Mouse (Mus musculus): ENCODE measurements around the gene Gucd1. TPM values are rescaled to one million over a fixed set of nuclear protein-coding genes. Genes with fewer than 3 reads are reported as not detected.

The Gucd1 gene
- total and polyA plus RNA-seq, 2 experiments from 2014 or later = 16.0 to 44.9 TPM

GRCm38 (mm10) chr10:75521643-75522042, 3.9 kb upstream of the Gucd1 start:
- H3K4me3 ChIP-seq (ENCODE audit: low read depth, low read length) = no peak overlapping the region
- DNase-seq = no peak
- no peak for TF ChIP-seq CTCF (IDR thresholded peaks at IDR 0.05; ENCODE audit: low read depth)
- no peaks in the 10 kb centered on the region for H3K9me3 ChIP-seq (ENCODE audit: low read length)
- no peak for ATAC-seq
- H3K27ac ChIP-seq (ENCODE audit: low read depth, low read length) = no peak overlapping the region
- H3K4me1 ChIP-seq (ENCODE audit: insufficient read depth) = peaks cover 8% of the 10 kb centered on the region; the same call in 1 of the 2 replicates
- peaks cover 34% of the 10 kb centered on the region for H3K36me3 ChIP-seq (ENCODE audit: insufficient read depth)
- H3K4me2 ChIP-seq (ENCODE audit: low read depth) = no peak overlapping the region
- WGBS = 88% methylated on average over 4 of the region's 4 CpGs
- no peaks in the 10 kb centered on the region for H3K27me3 ChIP-seq (ENCODE audit: insufficient read depth, low read length)
- no peak overlapping the region for H3K9ac ChIP-seq

DNA sequence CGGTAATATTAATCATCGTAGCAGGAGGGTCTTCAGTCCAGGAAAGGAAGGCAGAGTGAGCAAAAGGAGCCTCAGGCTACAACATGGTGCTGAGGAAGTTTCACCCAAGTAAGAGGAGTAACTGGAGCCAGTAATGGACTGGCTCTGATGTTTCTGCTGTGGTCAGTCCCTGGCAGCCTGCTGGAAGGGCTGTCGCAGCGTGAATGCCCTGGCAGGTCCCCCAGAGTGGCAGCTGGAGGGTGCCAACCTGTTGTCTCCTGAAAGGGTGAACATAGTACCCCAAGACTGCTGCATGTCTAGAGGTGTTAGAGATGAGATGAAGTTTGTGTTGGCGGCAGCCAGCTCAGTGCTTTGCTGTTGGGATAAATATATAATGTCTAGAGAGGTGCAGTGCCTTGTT, 2.8 kb upstream of the Gucd1 start:
- Histone ChIP-seq H3K36me3 (ENCODE audit: insufficient read depth) (peaks cover 29% of the 10 kb centered on the region), H3K27ac (ENCODE audit: low read depth, low read length) (no peak overlapping the region), H3K4me3 (ENCODE audit: low read depth, low read length) (no peak overlapping the region), H3K4me1 (ENCODE audit: insufficient read depth) (peaks cover 18% of the 10 kb centered on the region), H3K9ac (no peak overlapping the region), H3K27me3 (ENCODE audit: insufficient read depth, low read length) (no peaks in the 10 kb centered on the region), H3K9me3 (ENCODE audit: low read length) (no peaks in the 10 kb centered on the region), H3K4me2 (ENCODE audit: low read depth) (no peak overlapping the region)
- TF ChIP-seq CTCF (IDR thresholded peaks at IDR 0.05; ENCODE audit: low read depth) = no peak
- ATAC-seq (no peak), DNase-seq (no peak)
- 92% methylated on average over 5 of the region's 5 CpGs for WGBS

DNA sequence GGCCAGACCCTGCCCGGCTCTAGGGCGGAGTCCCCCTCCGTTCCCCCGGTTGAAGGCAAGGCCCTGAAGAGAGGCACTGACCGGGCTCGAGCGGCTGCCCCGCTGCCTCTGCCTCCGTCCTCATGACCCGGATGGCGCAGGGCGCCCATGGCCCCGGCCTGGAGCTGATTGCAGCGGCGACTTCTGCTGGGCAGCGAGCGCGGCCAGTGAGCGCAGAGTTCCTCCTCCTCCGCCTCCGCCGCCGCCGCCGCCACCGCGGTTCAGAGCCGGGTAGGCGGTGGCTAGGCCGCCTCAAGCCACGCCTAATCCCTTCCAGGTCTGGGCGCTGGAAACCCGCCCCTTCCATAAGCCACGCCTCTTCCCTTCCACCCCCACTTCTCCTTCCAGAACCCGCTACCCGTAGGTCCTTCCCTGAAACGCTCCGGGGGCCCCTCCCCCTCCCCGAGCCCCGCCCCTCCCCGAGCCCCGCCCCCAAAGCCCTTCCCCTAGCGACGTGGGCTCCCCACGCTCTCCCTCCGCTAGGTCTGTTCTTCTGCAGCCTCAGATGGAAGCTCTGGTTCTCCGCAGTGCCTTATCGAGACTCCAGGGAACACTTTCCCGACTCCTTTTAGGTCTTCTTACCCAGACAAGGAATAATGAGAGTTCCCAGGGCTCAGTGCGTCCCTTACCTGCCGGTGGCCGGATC, 557 bp downstream of the Gucd1 start, which contains the start of gene Snrpd3:
Gene Snrpd3 (plus strand): TSS at position 479 of the 685 bp plus-strand sequence.
- TF ChIP-seq CTCF (IDR thresholded peaks at IDR 0.05; ENCODE audit: low read depth) = peak; percentile 15; the same call in 1 of the 2 replicates
- Histone ChIP-seq H3K9me3 (ENCODE audit: low read length) (no peaks in the 10 kb centered on the region), H3K4me3 (ENCODE audit: low read depth, low read length) (peak within 1 kb of the TSS; percentile 72), H3K4me1 (ENCODE audit: insufficient read depth) (peaks cover 18% of the 10 kb centered on the region), H3K27me3 (ENCODE audit: insufficient read depth, low read length) (no peaks in the 10 kb centered on the region), H3K36me3 (ENCODE audit: insufficient read depth) (peaks cover 19% of the 10 kb centered on the region; the same call in 1 of the 2 replicates), H3K9ac (peak within 1 kb of the TSS; percentile 93), H3K27ac (ENCODE audit: low read depth, low read length) (peak within 1 kb of the TSS; percentile 95), H3K4me2 (ENCODE audit: low read depth) (peak within 1 kb of the TSS; percentile 85)
- peak; percentile 91 for ATAC-seq
- DNase-seq = peak; percentile 93
- 2% methylated on average over 43 of the region's 52 CpGs for WGBS

GRCm38 (mm10) chr10:75516724-75517072, 1.1 kb downstream of the Gucd1 start:
- Histone ChIP-seq H3K4me1 (ENCODE audit: insufficient read depth) (peaks cover 18% of the 10 kb centered on the region), H3K4me3 (ENCODE audit: low read depth, low read length) (peak overlapping the region; percentile 72), H3K27ac (ENCODE audit: low read depth, low read length) (peak overlapping the region; percentile 95), H3K9ac (peak overlapping the region; percentile 93), H3K36me3 (ENCODE audit: insufficient read depth) (peaks cover 19% of the 10 kb centered on the region), H3K9me3 (ENCODE audit: low read length) (no peaks in the 10 kb centered on the region), H3K4me2 (ENCODE audit: low read depth) (peak overlapping the region; percentile 85), H3K27me3 (ENCODE audit: insufficient read depth, low read length) (no peaks in the 10 kb centered on the region)
- 1% methylated on average over 12 of the region's 12 CpGs for WGBS
- TF ChIP-seq CTCF (IDR thresholded peaks at IDR 0.05; ENCODE audit: low read depth) = no peak
- DNase-seq (no peak), ATAC-seq (no peak)

- H3K27ac ChIP-seq (ENCODE audit: low read depth, low read length) = peak overlapping the region; percentile 95
- peak overlapping the region; percentile 72 for H3K4me3 ChIP-seq (ENCODE audit: low read depth, low read length)
- H3K27me3 ChIP-seq (ENCODE audit: insufficient read depth, low read length) = no peaks in the 10 kb centered on the region
- peak overlapping the region; percentile 93 for H3K9ac ChIP-seq
- DNase-seq = no peak
- peaks cover 20% of the 10 kb centered on the region for H3K36me3 ChIP-seq (ENCODE audit: insufficient read depth)
- peaks cover 18% of the 10 kb centered on the region for H3K4me1 ChIP-seq (ENCODE audit: insufficient read depth)
- H3K4me2 ChIP-seq (ENCODE audit: low read depth) = peak overlapping the region; percentile 85
- no peak for TF ChIP-seq CTCF (IDR thresholded peaks at IDR 0.05; ENCODE audit: low read depth)
- WGBS = 27% methylated on average over 8 of the region's 8 CpGs
- no peak for ATAC-seq
- H3K9me3 ChIP-seq (ENCODE audit: low read length) = no peaks in the 10 kb centered on the region
Measured at GRCm38 (mm10) chr10:75516038-75516723, 1.6 kb downstream of the Gucd1 start.

- no peak for ATAC-seq
- 0 out of 2 replicates have a peak overlapping the region, but pooled peaks have one; percentile 3 for H3K9ac ChIP-seq
- H3K27ac ChIP-seq (ENCODE audit: low read depth, low read length) = no peak overlapping the region
- WGBS = 91% methylated on average over 4 of the region's 4 CpGs
- no peak for TF ChIP-seq CTCF (IDR thresholded peaks at IDR 0.05; ENCODE audit: low read depth)
- no peaks in the 10 kb centered on the region for H3K9me3 ChIP-seq (ENCODE audit: low read length)
- no peaks in the 10 kb centered on the region for H3K27me3 ChIP-seq (ENCODE audit: insufficient read depth, low read length)
- 0 out of 2 replicates have a peak overlapping the region, but pooled peaks have one; percentile 85 for H3K4me2 ChIP-seq (ENCODE audit: low read depth)
- H3K36me3 ChIP-seq (ENCODE audit: insufficient read depth) = peaks cover 20% of the 10 kb centered on the region
- peaks cover 18% of the 10 kb centered on the region for H3K4me1 ChIP-seq (ENCODE audit: insufficient read depth)
- H3K4me3 ChIP-seq (ENCODE audit: low read depth, low read length) = no peak overlapping the region
- DNase-seq = no peak
Measured at GRCm38 (mm10) chr10:75515216-75516037, 2.3 kb downstream of the Gucd1 start.
